Mouse (Mus musculus) midbrain, postnatal 0 days (tissue): ENCODE results near the gene Cysrt1. TPM values are rescaled to one million over a fixed set of nuclear protein-coding genes. Genes with fewer than 3 reads are reported as not detected.

ENCODE experiments used
- ATAC-seq: fragments of 200-750 bp; cut with Nextera tagmentation; 2 replicates; pipeline ENCODE4 v1.8.0; 2017; ENCODE audit warnings: moderate number of reproducible peaks, mild to moderate bottlenecking, moderate TSS enrichment, moderate library complexity; ENCODE audit not compliant: low FRiP score
- DNase-seq: peaks from one replicate; pipeline ENCODE4 v3.0.0-alpha.2; 2015; ENCODE audit warnings: low spot score
- H3K27ac ChIP-seq: fragments of 300-500 bp; sonication (generic); 2 replicates; pipeline ENCODE4 v1.5.1; 2014; ENCODE audit warnings: low read depth, mild to moderate bottlenecking, low read length, mixed read lengths
- H3K27me3 ChIP-seq: fragments of 300-500 bp; sonication (generic); 2 replicates; pipeline ENCODE4 v1.6.1; 2014; ENCODE audit warnings: low read length, control low read depth, mixed read lengths; ENCODE audit not compliant: insufficient read depth
- H3K36me3 ChIP-seq: fragments of 300-500 bp; sonication (generic); 2 replicates; pipeline ENCODE4 v1.6.1; 2014; ENCODE audit warnings: low read length, control low read depth, mixed read lengths; ENCODE audit not compliant: insufficient read depth
- H3K4me1 ChIP-seq: fragments of 300-500 bp; sonication (generic); 2 replicates; pipeline ENCODE4 v1.6.1; 2014; ENCODE audit warnings: mild to moderate bottlenecking, control low read depth, antibody characterized with exemption, low read length, mixed read lengths; ENCODE audit not compliant: insufficient read depth
- H3K4me2 ChIP-seq: fragments of 300-500 bp; sonication (generic); 2 replicates; pipeline ENCODE4 v1.6.1; 2014; ENCODE audit warnings: low read depth, mild to moderate bottlenecking, low read length, mixed read lengths; ENCODE audit not compliant: poor library complexity, severe bottlenecking
- H3K4me3 ChIP-seq: fragments of 300-500 bp; sonication (generic); 2 replicates; pipeline ENCODE4 v1.5.1; 2014; ENCODE audit warnings: low read depth, mild to moderate bottlenecking, low read length, moderate library complexity
- H3K9ac ChIP-seq: fragments of 300-500 bp; sonication (generic); replicated peaks from 2 replicates; pipeline ENCODE4 v1.6.1; 2014; ENCODE audit warnings: mild to moderate bottlenecking, low read length, moderate library complexity, mixed read lengths; ENCODE audit not compliant: poor library complexity, severe bottlenecking
- H3K9me3 ChIP-seq: fragments of 300-500 bp; sonication (generic); 2 replicates; pipeline ENCODE4 v1.6.1; 2016; ENCODE audit warnings: low read length, control low read depth
- CTCF ChIP-seq: IDR thresholded peaks from 2 replicates; pipeline ENCODE4 v1.5.1; 2016; ENCODE audit warnings: antibody characterized with exemption, mild to moderate bottlenecking
- WGBS: fragments of 180-500 bp; shearing (Covaris S2); extraction: QIAGEN DNeasy Blood & Tissue Kit; methylation state at CpG from one replicate; pipeline ENCODE4 v1.1.7; 2014; 5-methylcytosine and 5-hydroxymethylcytosine counted together
- polyA plus RNA-seq: library from polyadenylated mRNA; unstranded; fragments of >200 nt; fragmentation: Nextera tagmentation; extraction: Ambion mirVana; gene quantifications from 2 replicates; pipeline ENCODE4 v1.2.1, GENCODE M21; 2015
- total RNA-seq: library from RNA; depleted of rRNA; stranded (reverse); fragments of >200 nt; gene quantifications from 2 replicates; pipeline ENCODE4 v1.2.3, GENCODE M21; 2014

Cysrt1 gene
- total and polyA plus RNA-seq, 2 experiments from 2014 or later = 0.19 to 1.2 TPM

GRCm38 (mm10) chr2:25237522-25237921, 4.7 kb downstream of the Cysrt1 start:
- no peaks in the 10 kb centered on the region for H3K9me3 ChIP-seq
- WGBS = 68% methylated on average over 4 of the region's 4 CpGs
- ATAC-seq (no peak), DNase-seq (no peak)
- no peak for TF ChIP-seq CTCF
- H3K9ac ChIP-seq = no peak overlapping the region
- no peak overlapping the region for H3K4me2 ChIP-seq
- peaks cover 5% of the 10 kb centered on the region; the same call in 1 of the 2 replicates for H3K4me1 ChIP-seq
- H3K4me3 ChIP-seq = no peak overlapping the region
- H3K27ac ChIP-seq = no peak overlapping the region
- H3K36me3 ChIP-seq = no peaks in the 10 kb centered on the region
- H3K27me3 ChIP-seq = no peaks in the 10 kb centered on the region; the same call in 1 of the 2 replicates

GRCm38 (mm10) chr2:25236614-25237013, 5.6 kb downstream of the Cysrt1 start, which contains the start of gene Rnf224:
Gene Rnf224 (minus strand): TSS chr2:25236787.
- H3K9ac ChIP-seq = no peak within 1 kb of the TSS
- peaks cover 4% of the 10 kb centered on the region; the same call in 1 of the 2 replicates for H3K4me1 ChIP-seq
- ATAC-seq (no peak), DNase-seq (no peak)
- H3K9me3 ChIP-seq = no peaks in the 10 kb centered on the region
- no peaks in the 10 kb centered on the region; the same call in 1 of the 2 replicates for H3K27me3 ChIP-seq
- H3K4me2 ChIP-seq = no peak within 1 kb of the TSS
- H3K27ac ChIP-seq = no peak within 1 kb of the TSS
- 38% methylated on average over 8 of the region's 8 CpGs for WGBS
- TF ChIP-seq CTCF = no peak
- H3K36me3 ChIP-seq = no peaks in the 10 kb centered on the region
- H3K4me3 ChIP-seq = no peak within 1 kb of the TSS

DNA sequence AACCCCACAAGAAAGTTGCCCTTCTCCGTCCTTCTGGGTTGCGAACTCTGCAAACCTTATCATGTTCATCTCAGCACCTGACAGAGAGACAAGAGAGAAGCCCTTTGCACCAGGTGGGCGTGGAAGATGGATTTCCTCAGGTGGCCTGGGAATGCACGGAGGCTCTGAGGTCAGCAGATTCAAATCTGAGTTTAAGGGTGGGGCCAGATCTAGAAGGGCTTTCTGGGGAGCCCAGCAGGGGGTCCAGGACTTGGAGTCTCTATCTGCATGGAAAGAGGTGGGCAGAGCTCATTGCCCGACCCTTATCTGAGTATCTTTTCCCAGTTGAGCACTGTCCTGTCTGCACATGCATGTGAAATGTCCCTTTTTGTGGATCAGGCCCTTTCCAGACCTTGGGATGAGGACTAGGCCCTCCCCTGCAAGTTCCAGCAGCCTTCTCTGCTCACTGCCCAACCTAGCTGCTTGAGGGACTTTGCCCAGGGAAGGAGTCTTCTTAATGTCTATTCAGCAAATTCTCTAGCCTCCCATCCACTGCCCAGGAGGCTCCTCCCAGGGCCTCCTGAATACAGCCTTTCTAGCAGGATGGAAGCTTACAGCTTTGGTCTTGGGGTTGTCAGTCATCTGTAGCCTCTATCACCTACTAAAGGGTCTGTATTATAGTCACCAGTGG, 7.6 kb downstream of the Cysrt1 start:
- DNase-seq (no peak), ATAC-seq (no peak)
- Histone ChIP-seq H3K27ac (no peak overlapping the region), H3K9ac (no peak overlapping the region), H3K4me3 (no peak overlapping the region), H3K4me1 (no peaks in the 10 kb centered on the region), H3K36me3 (no peaks in the 10 kb centered on the region), H3K27me3 (no peaks in the 10 kb centered on the region; the same call in 1 of the 2 replicates), H3K9me3 (no peaks in the 10 kb centered on the region), H3K4me2 (no peak overlapping the region)
- no peak for TF ChIP-seq CTCF
- 74% methylated on average over 5 of the region's 5 CpGs for WGBS

DNA sequence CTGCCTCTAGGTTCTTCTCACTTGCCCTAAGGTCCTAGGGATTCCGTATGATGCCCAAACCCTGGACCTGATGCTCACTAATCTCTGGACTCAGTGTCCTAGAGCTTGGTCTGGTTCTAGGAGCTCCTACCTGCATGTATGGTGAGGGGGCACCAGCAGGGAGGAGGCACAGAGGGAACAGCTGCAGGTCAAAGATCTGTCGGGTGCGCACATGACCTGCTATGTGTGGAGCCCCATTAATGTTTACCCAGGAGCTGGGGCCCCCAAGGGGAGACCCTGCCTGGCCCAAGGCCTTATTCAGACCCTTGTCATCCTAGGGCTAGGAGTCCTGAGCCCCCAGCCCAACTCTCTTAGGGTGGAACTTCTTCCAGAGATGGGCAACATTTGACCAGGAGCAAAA, 8.2 kb downstream of the Cysrt1 start, which contains the start of gene Slc34a3:
TSS of gene Slc34a3 (minus strand) at position 315 of the 400 bp plus-strand sequence.
- H3K4me1 ChIP-seq = no peaks in the 10 kb centered on the region; the same call in 1 of the 2 replicates
- H3K36me3 ChIP-seq = no peaks in the 10 kb centered on the region
- no peak within 1 kb of the TSS for H3K27ac ChIP-seq
- no peaks in the 10 kb centered on the region for H3K9me3 ChIP-seq
- DNase-seq (no peak), ATAC-seq (no peak)
- no peak within 1 kb of the TSS for H3K4me3 ChIP-seq
- no peak within 1 kb of the TSS for H3K4me2 ChIP-seq
- no peaks in the 10 kb centered on the region; the same call in 1 of the 2 replicates for H3K27me3 ChIP-seq
- no peak within 1 kb of the TSS for H3K9ac ChIP-seq
- 87% methylated on average over 3 of the region's 3 CpGs for WGBS
- no peak for TF ChIP-seq CTCF

GRCm38 (mm10) chr2:25233421-25233820, 8.8 kb downstream of the Cysrt1 start:
- Histone ChIP-seq H3K4me3 (no peak overlapping the region), H3K9me3 (no peaks in the 10 kb centered on the region), H3K27me3 (no peaks in the 10 kb centered on the region; the same call in 1 of the 2 replicates), H3K36me3 (no peaks in the 10 kb centered on the region), H3K9ac (no peak overlapping the region), H3K4me1 (no peaks in the 10 kb centered on the region; the same call in 1 of the 2 replicates), H3K4me2 (no peak overlapping the region), H3K27ac (no peak overlapping the region)
- ATAC-seq = no peak
- DNase-seq = no peak
- no peak for TF ChIP-seq CTCF
- 78% methylated on average over 4 of the region's 4 CpGs for WGBS

DNA sequence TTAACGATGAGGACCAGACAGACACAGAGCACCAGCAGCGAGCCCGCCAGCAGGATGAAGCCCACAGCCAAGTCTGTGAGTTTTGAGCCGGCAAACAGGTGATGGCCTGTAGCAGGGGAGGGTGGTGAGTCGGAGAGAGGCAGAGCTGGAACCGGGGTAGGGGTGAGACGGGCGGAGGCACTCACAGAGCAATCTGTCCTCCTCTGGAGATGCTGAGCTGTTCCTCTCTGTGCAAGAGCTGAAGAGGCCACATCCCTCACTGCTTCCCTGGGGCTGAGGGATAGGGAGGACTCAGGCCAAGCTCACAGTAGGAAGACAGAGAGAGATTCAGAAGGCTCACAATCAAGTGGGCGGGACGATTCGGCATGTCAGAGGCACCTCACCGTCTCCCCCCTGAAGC, 11.2 kb downstream of the Cysrt1 start:
- H3K9ac ChIP-seq = no peak overlapping the region
- no peak for TF ChIP-seq CTCF
- H3K27ac ChIP-seq = no peak overlapping the region
- no peaks in the 10 kb centered on the region; the same call in 1 of the 2 replicates for H3K4me1 ChIP-seq
- H3K27me3 ChIP-seq = no peaks in the 10 kb centered on the region; the same call in 1 of the 2 replicates
- no peak overlapping the region for H3K4me2 ChIP-seq
- no peaks in the 10 kb centered on the region for H3K36me3 ChIP-seq
- DNase-seq = no peak
- H3K4me3 ChIP-seq = no peak overlapping the region
- no peak for ATAC-seq
- WGBS = 50% methylated on average over 12 of the region's 12 CpGs
- H3K9me3 ChIP-seq = no peaks in the 10 kb centered on the region
